In the genomic region with DNA sequence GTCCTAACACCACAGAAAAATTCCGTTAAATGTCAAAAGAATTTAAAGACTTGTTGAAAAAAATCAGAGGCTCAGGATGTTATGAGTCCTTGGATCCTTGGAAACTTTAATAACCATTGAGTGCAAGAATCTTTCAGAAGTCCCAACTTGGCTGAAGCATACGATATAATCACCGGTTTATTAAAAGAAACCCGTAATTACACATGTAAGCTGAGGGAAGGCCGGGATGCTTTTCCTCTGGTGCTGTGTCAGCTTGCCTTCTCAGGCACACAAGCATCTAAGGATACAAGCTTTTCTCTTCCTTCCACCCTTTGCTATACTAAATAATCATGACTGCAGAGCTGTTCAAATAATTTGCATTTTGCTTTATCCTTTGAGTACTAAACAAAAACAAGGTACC, we compare ENCODE assay signal across 23 mouse cellular contexts.
DNase-seq lines count a peak whose midpoint lies in the region; ATAC-seq lines count a peak whose summit lies in the region.
"Had no signal": no experiment of that assay in that cellular context is flagged by ENCODE, and none has a peak within 500 bp of the region (broad histone marks: within the 10 kb centered on the region; RNA-seq: fewer than 3 reads in every experiment).

No protein-coding gene starts in this region.

- 75% methylated on average over 5 of the region's 5 CpGs for WGBS in embryonic facial prominence, embryonic 14.5 days
- WGBS in embryonic facial prominence, embryonic 10.5 days: 86% methylated on average over 5 of the region's 5 CpGs
- 92% methylated on average over 5 of the region's 5 CpGs for WGBS in heart, embryonic 11.5 days (ENCODE audit: insufficient replicate concordance)
- WGBS in hindbrain, embryonic 14.5 days: 83% methylated on average over 5 of the region's 5 CpGs

- no peak overlapping the region for H3K27ac ChIP-seq in embryonic facial prominence, embryonic 14.5 days (replicated peaks; ENCODE audit: low read depth, low read length)
- no peak overlapping the region for H3K27ac ChIP-seq in embryonic facial prominence, embryonic 10.5 days (replicated peaks)
- no peak overlapping the region for H3K27ac ChIP-seq in heart, embryonic 11.5 days (ENCODE audit: low read depth, low read length)
- H3K27ac ChIP-seq in hindbrain, embryonic 14.5 days: no peak overlapping the region
- H3K27ac ChIP-seq: embryonic facial prominence, embryonic 15.5 days; heart, adult 2 months; heart, embryonic 10.5 days; hindbrain, embryonic 13.5 days; hindbrain, postnatal 0 days had no signal

- ATAC-seq in embryonic facial prominence, embryonic 14.5 days (ENCODE audit: low read depth): no peak
- no peak for ATAC-seq in heart, embryonic 11.5 days (replicated peaks; ENCODE audit: insufficient number of reproducible peaks, low FRiP score, low TSS enrichment)
- ATAC-seq in hindbrain, embryonic 14.5 days (ENCODE audit: low FRiP score): no peak
- ATAC-seq: activated CD4-positive, CD25-positive, alpha-beta regulatory T cell, adult 4 months; hindbrain, postnatal 0 days; inflammation-experienced regulatory T-cells, adult 6 months; intestine, embryonic 16.5 days had no signal

- no peaks in the 10 kb centered on the region for H3K9me3 ChIP-seq in embryonic facial prominence, embryonic 14.5 days (ENCODE audit: control insufficient read depth, low read length)
- H3K9me3 ChIP-seq in embryonic facial prominence, embryonic 10.5 days: no peaks in the 10 kb centered on the region
- no peaks in the 10 kb centered on the region for H3K9me3 ChIP-seq in heart, embryonic 11.5 days (replicated peaks; ENCODE audit: control insufficient read depth, low read length)
- no peaks in the 10 kb centered on the region for H3K9me3 ChIP-seq in hindbrain, embryonic 14.5 days (ENCODE audit: control insufficient read depth, low read length)
- H3K9me3 ChIP-seq: embryonic facial prominence, embryonic 15.5 days; heart, embryonic 10.5 days; hindbrain, embryonic 13.5 days had no signal

- H3K4me2 ChIP-seq in embryonic facial prominence, embryonic 14.5 days (ENCODE audit: low read depth, low read length): no peak overlapping the region
- H3K4me2 ChIP-seq in heart, embryonic 11.5 days: no peak overlapping the region
- H3K4me2 ChIP-seq in hindbrain, embryonic 14.5 days (replicated peaks): no peak overlapping the region
- H3K4me2 ChIP-seq: embryonic facial prominence, embryonic 15.5 days; hindbrain, embryonic 13.5 days had no signal

- H3K36me3 ChIP-seq in embryonic facial prominence, embryonic 14.5 days (ENCODE audit: control insufficient read depth, insufficient read depth, low read length): no peaks in the 10 kb centered on the region
- no peaks in the 10 kb centered on the region for H3K36me3 ChIP-seq in embryonic facial prominence, embryonic 10.5 days (replicated peaks)
- H3K36me3 ChIP-seq in heart, embryonic 11.5 days (ENCODE audit: control insufficient read depth, insufficient read depth, low read length): no peaks in the 10 kb centered on the region
- no peaks in the 10 kb centered on the region for H3K36me3 ChIP-seq in hindbrain, embryonic 14.5 days (replicated peaks; ENCODE audit: control insufficient read depth, insufficient read depth)
- H3K36me3 ChIP-seq: embryonic facial prominence, embryonic 15.5 days; heart, embryonic 10.5 days; hindbrain, embryonic 13.5 days had no signal

- no peaks in the 10 kb centered on the region for H3K27me3 ChIP-seq in embryonic facial prominence, embryonic 14.5 days (replicated peaks; ENCODE audit: control insufficient read depth, insufficient read depth, low read length)
- no peaks in the 10 kb centered on the region for H3K27me3 ChIP-seq in embryonic facial prominence, embryonic 10.5 days (replicated peaks; ENCODE audit: low read depth, poor library complexity, severe bottlenecking)
- H3K27me3 ChIP-seq in heart, embryonic 11.5 days (ENCODE audit: control insufficient read depth, insufficient read depth, low read length): no peaks in the 10 kb centered on the region
- no peaks in the 10 kb centered on the region for H3K27me3 ChIP-seq in hindbrain, embryonic 14.5 days (ENCODE audit: control insufficient read depth, insufficient read depth, low read length)
- H3K27me3 ChIP-seq: embryonic facial prominence, embryonic 15.5 days; hindbrain, embryonic 13.5 days had no signal

- no peaks in the 10 kb centered on the region for H3K4me1 ChIP-seq in embryonic facial prominence, embryonic 14.5 days (ENCODE audit: control insufficient read depth, insufficient read depth, low read length)
- H3K4me1 ChIP-seq in embryonic facial prominence, embryonic 10.5 days: no peaks in the 10 kb centered on the region
- H3K4me1 ChIP-seq in heart, embryonic 11.5 days (ENCODE audit: control insufficient read depth, insufficient read depth, low read length): no peaks in the 10 kb centered on the region
- no peaks in the 10 kb centered on the region for H3K4me1 ChIP-seq in hindbrain, embryonic 14.5 days (replicated peaks; ENCODE audit: control insufficient read depth, insufficient read depth, low read length)
- H3K4me1 ChIP-seq: embryonic facial prominence, embryonic 15.5 days; heart, embryonic 10.5 days; hindbrain, embryonic 13.5 days had no signal

- H3K9ac ChIP-seq in embryonic facial prominence, embryonic 14.5 days (ENCODE audit: low read depth, low read length): no peak overlapping the region
- H3K9ac ChIP-seq in heart, embryonic 11.5 days (ENCODE audit: low read depth, low read length): no peak overlapping the region
- no peak overlapping the region for H3K9ac ChIP-seq in hindbrain, embryonic 14.5 days
- H3K9ac ChIP-seq: embryonic facial prominence, embryonic 15.5 days; hindbrain, embryonic 13.5 days had no signal

- peak; percentile 33 for DNase-seq in embryonic facial prominence, embryonic 14.5 days (ENCODE audit: low spot score)
- no peak for DNase-seq in embryonic facial prominence, embryonic 10.5 days (ENCODE audit: low spot score)
- peak; percentile 14 for DNase-seq in heart, adult 11 months
- peak; percentile 8 for DNase-seq in right cerebral cortex, adult 18-20 months
- no peak for DNase-seq in right cerebral cortex, postnatal 4 days
- no peak for DNase-seq in hindbrain, embryonic 14.5 days (ENCODE audit: low spot score)
- DNase-seq: adrenal gland, adult 8-10 months; adrenal gland, postnatal 36 days; cerebellum, adult 11-12 months; cerebellum, adult 8-10 months; cerebellum, postnatal 10 days; cerebellum, postnatal 36 days; embryo, embryonic 11 days; gastrocnemius, postnatal 25 days; heart, adult 2 months had no signal

- no peak overlapping the region for H3K4me3 ChIP-seq in embryonic facial prominence, embryonic 14.5 days (ENCODE audit: low read depth, low read length)
- H3K4me3 ChIP-seq in embryonic facial prominence, embryonic 10.5 days: no peak overlapping the region
- no peak overlapping the region for H3K4me3 ChIP-seq in heart, embryonic 11.5 days (ENCODE audit: low read depth, low read length)
- H3K4me3 ChIP-seq in hindbrain, embryonic 14.5 days (replicated peaks; ENCODE audit: low read length): no peak overlapping the region
- H3K4me3 ChIP-seq: embryonic facial prominence, embryonic 15.5 days; heart, adult 2 months; heart, embryonic 10.5 days; hindbrain, embryonic 13.5 days had no signal

Comparison
In these comparisons a context has a peak if more than half of its experiments do, and no peak if none do; other contexts are left out.
1. DNase-seq: peak in embryonic facial prominence, embryonic 14.5 days (single experiment), heart, adult 11 months (single experiment) and right cerebral cortex, adult 18-20 months (single experiment); none in embryonic facial prominence, embryonic 10.5 days (single experiment), right cerebral cortex, postnatal 4 days (single experiment) and hindbrain, embryonic 14.5 days (single experiment).